Mouse (Mus musculus) embryonic fibroblast, embryonic 13.5 days (primary cell): ENCODE results near the gene Hexb.

Experiments
- CTCF ChIP-seq: IDR thresholded peaks from 2 replicates; pipeline ENCODE4 v1.5.1; 2011; ENCODE audit warnings: mild to moderate bottlenecking, control low read depth, low read length, moderate library complexity, borderline replicate concordance; ENCODE audit not compliant: insufficient read depth
- POLR2A ChIP-seq: IDR thresholded peaks from 2 replicates; pipeline ENCODE4 v1.6.1; 2011; ENCODE audit warnings: low read depth, mild to moderate bottlenecking, control low read depth, low read length, moderate library complexity

- TF ChIP-seq CTCF (no peak), POLR2A (no peak)
Measured at GRCm38 (mm10) chr13:97186346-97186745, 11.8 kb downstream of the Hexb start.
